Mouse (Mus musculus): ENCODE measurements around the gene Cyp24a1. TPM values are rescaled to one million over a fixed set of nuclear protein-coding genes. Genes with fewer than 3 reads are reported as not detected.

Gene Cyp24a1
- 0.14 TPM in 1 of 2 replicates, not detected in the other for total RNA-seq (2014; rRNA removed)
- polyA plus RNA-seq (2015; fragmentation: Nextera tagmentation; extraction: Ambion mirVana), result 0.09 and 0.23 TPM in 2 replicates

DNA sequence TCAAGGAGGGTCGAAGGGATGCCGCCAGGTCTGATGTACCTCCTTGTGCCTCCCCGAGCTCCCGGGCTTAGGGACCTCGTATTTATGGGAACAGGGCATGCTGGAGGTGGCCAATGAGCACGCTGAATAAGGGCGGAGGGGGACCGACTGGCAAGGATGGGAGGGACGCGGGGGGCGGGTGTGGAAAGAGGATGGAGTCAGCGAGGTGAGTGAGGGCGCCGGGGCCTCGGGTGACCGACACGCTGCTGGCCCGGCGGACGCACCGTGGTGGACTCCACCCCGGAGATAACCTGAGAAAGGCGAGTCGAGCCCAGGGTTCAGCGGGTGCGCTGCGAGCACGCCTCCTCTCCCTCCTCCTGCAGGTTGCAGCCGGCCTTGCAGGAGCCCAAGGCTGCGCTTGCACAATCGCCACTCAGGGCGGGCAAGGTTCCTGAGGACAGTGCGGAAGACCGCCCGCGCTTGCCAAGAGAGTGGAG, at the start of gene Cyp24a1:
Gene Cyp24a1 (minus strand): TSS at position 55 of the 476 bp plus-strand sequence.
- peak; percentile 41; the same call in 1 of the 2 replicates for ATAC-seq (ENCODE audit: low FRiP score)
- peaks cover 26% of the 10 kb centered on the region for H3K27me3 ChIP-seq (ENCODE audit: insufficient read depth, low read length)
- peak; percentile 37 for TF ChIP-seq CTCF (IDR thresholded peaks at IDR 0.05)
- no peaks in the 10 kb centered on the region for H3K9me3 ChIP-seq (ENCODE audit: low read length)
- peak within 1 kb of the TSS; percentile 50 for H3K4me2 ChIP-seq (ENCODE audit: low read depth, low read length, poor library complexity, severe bottlenecking)
- no peak within 1 kb of the TSS for H3K27ac ChIP-seq (ENCODE audit: low read depth, low read length)
- WGBS, result under 1% methylated on average over 34 of the region's 36 CpGs
- DNase-seq (ENCODE audit: low spot score), result peak; percentile 34
- no peaks in the 10 kb centered on the region; the same call in 1 of the 2 replicates for H3K4me1 ChIP-seq (ENCODE audit: insufficient read depth, low read length)
- H3K4me3 ChIP-seq (ENCODE audit: low read depth, low read length), result peak within 1 kb of the TSS; percentile 26; the same call in 1 of the 2 replicates
- H3K36me3 ChIP-seq (ENCODE audit: insufficient read depth, low read length), result no peaks in the 10 kb centered on the region
- H3K9ac ChIP-seq (replicated peaks; ENCODE audit: low read length, poor library complexity, severe bottlenecking), result no peak within 1 kb of the TSS

DNA sequence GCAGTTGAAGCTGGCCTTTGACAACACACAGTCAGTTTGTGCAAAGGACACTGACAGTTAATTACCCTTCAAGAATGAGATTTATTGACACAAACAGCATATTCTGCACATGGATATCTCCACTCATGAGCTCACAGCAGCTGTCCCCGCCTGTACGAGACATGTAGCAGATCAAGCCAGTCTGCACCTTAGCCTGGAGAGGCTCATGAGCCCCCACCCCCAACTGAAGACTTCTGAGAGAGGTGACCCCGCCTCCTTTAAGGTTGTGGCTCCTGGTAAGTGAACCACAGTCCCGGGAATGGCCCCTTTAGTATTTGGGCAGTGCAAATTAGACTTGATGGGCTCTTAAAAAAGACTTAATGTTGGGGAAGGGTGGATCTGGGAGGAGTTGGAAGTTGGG, 48.8 kb upstream of the Cyp24a1 start:
- no peak for DNase-seq (ENCODE audit: low spot score)
- no peaks in the 10 kb centered on the region for H3K27me3 ChIP-seq (ENCODE audit: insufficient read depth, low read length)
- H3K9ac ChIP-seq (replicated peaks; ENCODE audit: low read length, poor library complexity, severe bottlenecking), result no peak overlapping the region
- H3K4me2 ChIP-seq (ENCODE audit: low read depth, low read length, poor library complexity, severe bottlenecking), result no peak overlapping the region
- no peaks in the 10 kb centered on the region for H3K4me1 ChIP-seq (ENCODE audit: insufficient read depth, low read length)
- WGBS, result 73% methylated on average over 4 of the region's 4 CpGs
- no peak for ATAC-seq (ENCODE audit: low FRiP score)
- no peaks in the 10 kb centered on the region for H3K9me3 ChIP-seq (ENCODE audit: low read length)
- no peak overlapping the region for H3K4me3 ChIP-seq (ENCODE audit: low read depth, low read length)
- H3K27ac ChIP-seq (ENCODE audit: low read depth, low read length), result no peak overlapping the region
- H3K36me3 ChIP-seq (ENCODE audit: insufficient read depth, low read length), result no peaks in the 10 kb centered on the region
- no peak for TF ChIP-seq CTCF (IDR thresholded peaks at IDR 0.05)

DNA sequence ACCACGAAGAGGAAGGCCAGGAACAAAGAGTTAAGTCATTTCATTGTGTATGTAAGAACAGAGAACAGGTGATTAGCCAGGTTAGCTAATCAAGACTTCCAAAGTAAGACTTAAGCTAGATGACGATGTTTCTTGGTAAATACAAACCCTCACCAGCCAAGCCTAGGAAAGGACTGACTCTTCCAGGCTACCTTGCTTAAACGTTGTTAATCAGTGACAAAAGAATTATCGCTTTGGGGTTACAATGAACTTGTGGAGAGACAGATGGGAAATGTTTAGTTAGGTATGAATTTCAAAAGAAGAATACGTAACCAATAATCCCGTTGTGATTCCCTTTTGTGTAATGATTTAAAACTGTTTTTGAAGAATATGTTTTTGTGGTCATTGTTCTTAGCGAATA, 48.0 kb upstream of the Cyp24a1 start:
- no peak for ATAC-seq (ENCODE audit: low FRiP score)
- WGBS, result 88% methylated on average over 7 of the region's 7 CpGs
- H3K36me3 ChIP-seq (ENCODE audit: insufficient read depth, low read length), result no peaks in the 10 kb centered on the region
- TF ChIP-seq CTCF (IDR thresholded peaks at IDR 0.05), result no peak
- H3K4me2 ChIP-seq (ENCODE audit: low read depth, low read length, poor library complexity, severe bottlenecking), result no peak overlapping the region
- H3K4me3 ChIP-seq (ENCODE audit: low read depth, low read length), result no peak overlapping the region
- H3K27ac ChIP-seq (ENCODE audit: low read depth, low read length), result no peak overlapping the region
- H3K9me3 ChIP-seq (ENCODE audit: low read length), result no peaks in the 10 kb centered on the region
- no peaks in the 10 kb centered on the region for H3K27me3 ChIP-seq (ENCODE audit: insufficient read depth, low read length)
- H3K4me1 ChIP-seq (ENCODE audit: insufficient read depth, low read length), result no peaks in the 10 kb centered on the region
- H3K9ac ChIP-seq (replicated peaks; ENCODE audit: low read length, poor library complexity, severe bottlenecking), result no peak overlapping the region
- DNase-seq (ENCODE audit: low spot score), result no peak

DNA sequence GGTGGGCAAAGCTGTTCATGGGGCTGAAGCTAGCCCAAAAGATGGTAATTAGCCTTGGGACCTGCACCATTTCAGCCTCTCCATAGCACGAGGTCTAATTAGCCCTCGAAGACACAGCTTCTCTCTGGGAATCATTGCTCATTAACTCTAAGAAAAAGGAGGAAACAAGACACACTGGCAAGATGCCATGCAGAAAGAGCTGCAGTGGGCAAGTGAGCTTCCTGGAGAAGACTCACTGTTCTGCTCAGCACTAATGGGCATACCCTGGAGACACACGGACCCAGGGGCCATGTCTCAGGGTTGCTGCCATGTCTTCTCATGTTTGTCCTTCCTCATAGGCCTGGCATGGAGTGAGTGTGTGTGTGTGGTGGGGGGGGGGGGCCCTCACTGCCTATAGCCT, 47.2 kb upstream of the Cyp24a1 start:
- no peak overlapping the region for H3K4me3 ChIP-seq (ENCODE audit: low read depth, low read length)
- no peak overlapping the region for H3K9ac ChIP-seq (replicated peaks; ENCODE audit: low read length, poor library complexity, severe bottlenecking)
- DNase-seq (ENCODE audit: low spot score) (no peak), ATAC-seq (ENCODE audit: low FRiP score) (no peak)
- H3K27me3 ChIP-seq (ENCODE audit: insufficient read depth, low read length), result no peaks in the 10 kb centered on the region
- no peaks in the 10 kb centered on the region for H3K4me1 ChIP-seq (ENCODE audit: insufficient read depth, low read length)
- no peak for TF ChIP-seq CTCF (IDR thresholded peaks at IDR 0.05)
- no peak overlapping the region for H3K4me2 ChIP-seq (ENCODE audit: low read depth, low read length, poor library complexity, severe bottlenecking)
- H3K27ac ChIP-seq (ENCODE audit: low read depth, low read length), result no peak overlapping the region
- no peaks in the 10 kb centered on the region for H3K9me3 ChIP-seq (ENCODE audit: low read length)
- H3K36me3 ChIP-seq (ENCODE audit: insufficient read depth, low read length), result no peaks in the 10 kb centered on the region
- 69% methylated on average over 3 of the region's 3 CpGs for WGBS

DNA sequence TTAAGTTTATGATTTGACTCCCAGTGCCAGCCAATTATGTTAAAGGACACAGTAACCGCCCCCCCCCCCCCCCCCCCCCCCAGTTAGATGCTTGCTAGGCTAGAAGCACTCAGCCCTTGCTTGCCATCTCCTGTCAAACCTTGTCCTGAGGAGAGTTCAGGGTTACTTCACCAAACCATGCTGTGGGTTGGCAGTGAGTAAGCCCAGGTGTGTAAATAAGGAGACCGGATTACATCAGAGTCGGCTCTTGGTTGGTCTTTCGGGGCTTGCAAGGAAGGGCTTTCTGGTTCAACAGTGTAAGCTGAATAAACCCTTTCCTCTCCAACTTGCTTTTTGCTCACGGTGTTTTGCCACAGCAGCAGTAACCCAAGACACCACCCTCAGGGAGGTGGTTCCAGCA, 46.7 kb upstream of the Cyp24a1 start:
- ATAC-seq (ENCODE audit: low FRiP score), result no peak
- H3K4me1 ChIP-seq (ENCODE audit: insufficient read depth, low read length), result no peaks in the 10 kb centered on the region

DNA sequence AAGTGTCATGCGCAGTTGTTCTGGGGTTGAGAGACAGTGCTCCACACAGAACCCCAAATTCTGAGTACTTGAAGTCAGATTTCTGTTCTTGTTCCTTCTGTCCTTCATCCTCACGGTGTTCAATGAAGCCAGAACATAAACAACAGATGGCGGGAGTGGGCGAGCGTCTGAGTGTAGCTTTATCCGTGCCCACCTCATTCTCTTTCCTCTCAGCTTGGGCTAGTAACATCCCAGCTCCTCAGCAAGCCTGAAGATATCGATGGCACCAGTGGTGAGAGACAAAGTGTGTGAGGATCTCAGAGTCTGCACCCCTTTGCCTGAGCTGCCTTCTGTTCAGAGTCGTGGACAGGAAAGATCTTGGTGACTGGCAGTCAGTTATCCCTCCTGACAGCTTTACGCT, 42.3 kb upstream of the Cyp24a1 start:
- DNase-seq (ENCODE audit: low spot score), result no peak
- no peak for TF ChIP-seq CTCF (IDR thresholded peaks at IDR 0.05)
- Histone ChIP-seq H3K27ac (ENCODE audit: low read depth, low read length) (no peak overlapping the region), H3K36me3 (ENCODE audit: insufficient read depth, low read length) (no peaks in the 10 kb centered on the region), H3K4me1 (ENCODE audit: insufficient read depth, low read length) (no peaks in the 10 kb centered on the region), H3K27me3 (ENCODE audit: insufficient read depth, low read length) (no peaks in the 10 kb centered on the region), H3K4me3 (ENCODE audit: low read depth, low read length) (no peak overlapping the region), H3K4me2 (ENCODE audit: low read depth, low read length, poor library complexity, severe bottlenecking) (no peak overlapping the region), H3K9ac (replicated peaks; ENCODE audit: low read length, poor library complexity, severe bottlenecking) (no peak overlapping the region), H3K9me3 (ENCODE audit: low read length) (no peaks in the 10 kb centered on the region)
- WGBS, result 85% methylated on average over 9 of the region's 9 CpGs
- no peak for ATAC-seq (ENCODE audit: low FRiP score)

More for the DNA sequence above, 46.7 kb upstream of the Cyp24a1 start:
- H3K9me3 ChIP-seq (ENCODE audit: low read length), result no peaks in the 10 kb centered on the region
- H3K27me3 ChIP-seq (ENCODE audit: insufficient read depth, low read length), result no peaks in the 10 kb centered on the region
- no peak overlapping the region for H3K4me2 ChIP-seq (ENCODE audit: low read depth, low read length, poor library complexity, severe bottlenecking)
- 75% methylated on average over 5 of the region's 5 CpGs for WGBS
- no peak for DNase-seq (ENCODE audit: low spot score)
- H3K27ac ChIP-seq (ENCODE audit: low read depth, low read length), result no peak overlapping the region
- H3K4me3 ChIP-seq (ENCODE audit: low read depth, low read length), result no peak overlapping the region
- no peak for TF ChIP-seq CTCF (IDR thresholded peaks at IDR 0.05)
- H3K36me3 ChIP-seq (ENCODE audit: insufficient read depth, low read length), result no peaks in the 10 kb centered on the region
- H3K9ac ChIP-seq (replicated peaks; ENCODE audit: low read length, poor library complexity, severe bottlenecking), result no peak overlapping the region

All from midbrain, postnatal 0 days (tissue).